Mouse (Mus musculus): ENCODE data around the gene 5730455P16Rik. TPM values are rescaled to one million over a fixed set of nuclear protein-coding genes. Genes with fewer than 3 reads are reported as not detected.

Gene 5730455P16Rik
- polyA plus RNA-seq, 1 experiment from 2014 or later, result 15.4 TPM

Other genes starting within 250 kb of the 5730455P16Rik start
- 35.0 and 39.0 TPM in 2 replicates for gene Tefm, start 235.9 kb downstream of the 5730455P16Rik start, polyA plus RNA-seq (2015; fragmentation: Nextera tagmentation; extraction: Ambion mirVana)
- gene Adap2, start 223.9 kb downstream of the 5730455P16Rik start, polyA plus RNA-seq (2015; fragmentation: Nextera tagmentation; extraction: Ambion mirVana), result 3.1 and 3.6 TPM in 2 replicates
- gene Rnf135, start 194.2 kb downstream of the 5730455P16Rik start, polyA plus RNA-seq (2015; fragmentation: Nextera tagmentation; extraction: Ambion mirVana), result 12.9 and 14.0 TPM in 2 replicates
- gene Rhot1, start 169.0 kb downstream of the 5730455P16Rik start, polyA plus RNA-seq (2015; fragmentation: Nextera tagmentation; extraction: Ambion mirVana), result 57.6 and 60.4 TPM in 2 replicates
- gene Rhbdl3, start 77.1 kb downstream of the 5730455P16Rik start, polyA plus RNA-seq (2015; fragmentation: Nextera tagmentation; extraction: Ambion mirVana), result 2.4 TPM in 2 replicates
- gene Zfp207, start 5.2 kb upstream of the 5730455P16Rik start, polyA plus RNA-seq (2015; fragmentation: Nextera tagmentation; extraction: Ambion mirVana), result 234 and 255 TPM in 2 replicates
- gene Psmd11, start 50.6 kb upstream of the 5730455P16Rik start, polyA plus RNA-seq (2015; fragmentation: Nextera tagmentation; extraction: Ambion mirVana), result 321 and 327 TPM in 2 replicates
- 0.57 and 0.85 TPM in 2 replicates for gene Cdk5r1, start 99.0 kb upstream of the 5730455P16Rik start, polyA plus RNA-seq (2015; fragmentation: Nextera tagmentation; extraction: Ambion mirVana)

All from kidney, embryonic 16.5 days (tissue).